Mouse (Mus musculus): Measurements from ENCODE around the gene F2rl2.

- TF ChIP-seq SMC3 (IDR thresholded peaks at IDR 0.05; ENCODE audit: low read depth, low read length) (no peak), MAZ (IDR thresholded peaks at IDR 0.05; ENCODE audit: low read depth, low read length) (no peak), USF1 (IDR thresholded peaks at IDR 0.05; ENCODE audit: low read depth, low read length) (no peak), ZC3H11A (IDR thresholded peaks at IDR 0.05; ENCODE audit: low read depth, low read length) (no peak), MAFK (IDR thresholded peaks at IDR 0.05; ENCODE audit: insufficient replicate concordance, low read length) (no peak), MXI1 (IDR thresholded peaks at IDR 0.05; ENCODE audit: low read depth, low read length) (no peak), RAD21 (IDR thresholded peaks at IDR 0.05; ENCODE audit: low read depth, low read length) (no peak), TBP (conservative IDR thresholded peaks at IDR 0.05; ENCODE audit: low read depth, low read length) (no peak), USF2 (conservative IDR thresholded peaks at IDR 0.05; ENCODE audit: low read depth, low read length) (no peak)
These were observed 15.4 kb downstream of the F2rl2 start for GRCm38 (mm10) chr13:95712054-95712453.
